In genomic region chr11:109106751-109107150, GRCm38 (mm10) we compare ENCODE assay signal across 16 mouse cellular contexts. TPM values are rescaled to one million over a fixed set of nuclear protein-coding genes. Genes with fewer than 3 reads are reported as not detected.
DNase-seq lines count a peak whose midpoint lies in the region; ATAC-seq and TF ChIP-seq lines count a peak whose summit lies in the region.
"Had no signal": no experiment of that assay in that cellular context is flagged by ENCODE, and none has a peak within 500 bp of the region (broad histone marks: within the 10 kb centered on the region; RNA-seq: fewer than 3 reads in every experiment).

No protein-coding gene starts in this region.

- H3K4me2 ChIP-seq in intestine, embryonic 15.5 days (replicated peaks): no peak overlapping the region
- no peak overlapping the region for H3K4me2 ChIP-seq in intestine, postnatal 0 days (replicated peaks; ENCODE audit: low read depth)
- H3K4me2 ChIP-seq in forebrain, embryonic 11.5 days (ENCODE audit: low read depth, low read length, severe bottlenecking): peak overlapping the region; percentile 8; the same call in 1 of the 2 replicates
- no peak overlapping the region for H3K4me2 ChIP-seq in hindbrain, postnatal 0 days (ENCODE audit: low read depth, low read length)
- peak overlapping the region; percentile 24 for H3K4me2 ChIP-seq in neural tube, embryonic 12.5 days (replicated peaks)
- H3K4me2 ChIP-seq: liver, embryonic 15.5 days had no signal

- peaks cover 6% of the 10 kb centered on the region for H3K4me1 ChIP-seq in intestine, embryonic 15.5 days (replicated peaks)
- no peaks in the 10 kb centered on the region for H3K4me1 ChIP-seq in intestine, postnatal 0 days (replicated peaks; ENCODE audit: control insufficient read depth, insufficient read depth, low read length)
- H3K4me1 ChIP-seq in forebrain, embryonic 11.5 days (replicated peaks; ENCODE audit: control insufficient read depth, insufficient read depth, low read length): peaks cover 15% of the 10 kb centered on the region
- no peaks in the 10 kb centered on the region for H3K4me1 ChIP-seq in hindbrain, postnatal 0 days (ENCODE audit: insufficient read depth, low read length)
- H3K4me1 ChIP-seq in neural tube, embryonic 12.5 days: peaks cover 43% of the 10 kb centered on the region
- H3K4me1 ChIP-seq: liver, embryonic 15.5 days had no signal

- peak; percentile 67 for DNase-seq in forebrain, embryonic 11.5 days (ENCODE audit: low spot score)
- peak; percentile 54 for DNase-seq in hindbrain, postnatal 0 days (ENCODE audit: low spot score)
- no peak for DNase-seq in urinary bladder, postnatal 14 days (ENCODE audit: low spot score)
- no peak for DNase-seq in cerebellum, postnatal 10 days
- DNase-seq in gastrocnemius, adult 8-10 months (ENCODE audit: low spot score in 2 of 2): no peak
- DNase-seq: adrenal gland, adult 2 months; cerebellum, adult 11 months; gastrocnemius, adult 2 months; kidney, adult 8-10 months had no signal

- no peaks in the 10 kb centered on the region for H3K27me3 ChIP-seq in intestine, embryonic 15.5 days (replicated peaks)
- no peaks in the 10 kb centered on the region for H3K27me3 ChIP-seq in intestine, postnatal 0 days (replicated peaks; ENCODE audit: control insufficient read depth, insufficient read depth, low read length)
- H3K27me3 ChIP-seq in forebrain, embryonic 11.5 days (ENCODE audit: control insufficient read depth, insufficient read depth, low read length): no peaks in the 10 kb centered on the region; the same call in 1 of the 2 replicates
- no peaks in the 10 kb centered on the region for H3K27me3 ChIP-seq in hindbrain, postnatal 0 days (ENCODE audit: insufficient read depth, low read length)
- H3K27me3 ChIP-seq in neural tube, embryonic 12.5 days (replicated peaks): no peaks in the 10 kb centered on the region
- H3K27me3 ChIP-seq: liver, embryonic 15.5 days had no signal

- H3K4me3 ChIP-seq in intestine, embryonic 15.5 days (replicated peaks): no peak overlapping the region
- no peak overlapping the region for H3K4me3 ChIP-seq in intestine, postnatal 0 days (ENCODE audit: low read depth, low read length)
- no peak overlapping the region for H3K4me3 ChIP-seq in forebrain, embryonic 11.5 days (ENCODE audit: low read depth, low read length)
- H3K4me3 ChIP-seq in hindbrain, postnatal 0 days (ENCODE audit: low read length): no peak overlapping the region
- no peak overlapping the region for H3K4me3 ChIP-seq in neural tube, embryonic 12.5 days
- H3K4me3 ChIP-seq: gastrocnemius, adult 2 months; liver, embryonic 15.5 days had no signal

- no peak overlapping the region for H3K9ac ChIP-seq in intestine, embryonic 15.5 days
- H3K9ac ChIP-seq in intestine, postnatal 0 days (ENCODE audit: low read depth, low read length): no peak overlapping the region
- H3K9ac ChIP-seq in forebrain, embryonic 11.5 days (ENCODE audit: low read length): no peak overlapping the region
- no peak overlapping the region for H3K9ac ChIP-seq in hindbrain, postnatal 0 days (replicated peaks; ENCODE audit: low read length)
- no peak overlapping the region for H3K9ac ChIP-seq in neural tube, embryonic 12.5 days
- H3K9ac ChIP-seq: liver, embryonic 15.5 days had no signal

- ATAC-seq in intestine, embryonic 15.5 days: peak; percentile 45; the same call in 1 of the 2 replicates
- no peak for ATAC-seq in intestine, postnatal 0 days
- ATAC-seq in forebrain, embryonic 11.5 days (replicated peaks; ENCODE audit: low FRiP score): peak; percentile 71
- peak; percentile 58; the same call in 1 of the 2 replicates for ATAC-seq in hindbrain, postnatal 0 days
- peak; percentile 80 for ATAC-seq in neural tube, embryonic 12.5 days (ENCODE audit: low FRiP score, low read depth)

- WGBS in intestine, embryonic 15.5 days: 17% methylated on average over 8 of the region's 8 CpGs
- WGBS in intestine, postnatal 0 days: 24% methylated on average over 8 of the region's 8 CpGs
- WGBS in forebrain, embryonic 11.5 days: 5% methylated on average over 8 of the region's 8 CpGs
- WGBS in hindbrain, postnatal 0 days: 8% methylated on average over 8 of the region's 8 CpGs
- WGBS in neural tube, embryonic 12.5 days: 3% methylated on average over 8 of the region's 8 CpGs

- H3K27ac ChIP-seq in intestine, embryonic 15.5 days: no peak overlapping the region
- no peak overlapping the region for H3K27ac ChIP-seq in intestine, postnatal 0 days (ENCODE audit: low read depth, low read length)
- H3K27ac ChIP-seq in forebrain, embryonic 11.5 days (ENCODE audit: low read depth, low read length): peak overlapping the region; percentile 14; the same call in 1 of the 2 replicates
- H3K27ac ChIP-seq in hindbrain, postnatal 0 days: peak overlapping the region; percentile 45; the same call in 1 of the 2 replicates
- H3K27ac ChIP-seq in neural tube, embryonic 12.5 days: peak overlapping the region; percentile 64; the same call in 1 of the 2 replicates
- H3K27ac ChIP-seq: gastrocnemius, adult 2 months; liver, embryonic 15.5 days had no signal

- TF ChIP-seq CTCF in intestine, postnatal 0 days (IDR thresholded peaks at IDR 0.05; ENCODE audit: low read depth): no peak
- no peak for TF ChIP-seq CTCF in hindbrain, postnatal 0 days (IDR thresholded peaks at IDR 0.05; ENCODE audit: low read depth)

- no peaks in the 10 kb centered on the region for H3K9me3 ChIP-seq in intestine, embryonic 15.5 days
- H3K9me3 ChIP-seq in intestine, postnatal 0 days (ENCODE audit: control insufficient read depth): no peaks in the 10 kb centered on the region
- no peaks in the 10 kb centered on the region for H3K9me3 ChIP-seq in forebrain, embryonic 11.5 days (ENCODE audit: control insufficient read depth, low read length)
- H3K9me3 ChIP-seq in hindbrain, postnatal 0 days (ENCODE audit: low read length): no peaks in the 10 kb centered on the region
- H3K9me3 ChIP-seq in neural tube, embryonic 12.5 days: no peaks in the 10 kb centered on the region
- H3K9me3 ChIP-seq: liver, embryonic 15.5 days had no signal

- H3K36me3 ChIP-seq in intestine, embryonic 15.5 days: no peaks in the 10 kb centered on the region
- H3K36me3 ChIP-seq in intestine, postnatal 0 days (ENCODE audit: control insufficient read depth, insufficient read depth): no peaks in the 10 kb centered on the region
- H3K36me3 ChIP-seq in forebrain, embryonic 11.5 days (ENCODE audit: control insufficient read depth, insufficient read depth, low read length): no peaks in the 10 kb centered on the region
- H3K36me3 ChIP-seq in hindbrain, postnatal 0 days (ENCODE audit: insufficient read depth, low read length): no peaks in the 10 kb centered on the region
- no peaks in the 10 kb centered on the region for H3K36me3 ChIP-seq in neural tube, embryonic 12.5 days
- H3K36me3 ChIP-seq: liver, embryonic 15.5 days had no signal

RNA-seq across cellular contexts. Expression of gene E030025P04Rik, which starts 37.4 kb away (rescaled TPM):
- not detected in 2 replicates for polyA plus RNA-seq in intestine, embryonic 15.5 days (2015; fragmentation: Nextera tagmentation; extraction: Ambion mirVana)
- polyA plus RNA-seq in intestine, postnatal 0 days (2015; fragmentation: Nextera tagmentation; extraction: Ambion mirVana): not detected in 2 replicates
- polyA plus RNA-seq in forebrain, embryonic 11.5 days (2014; fragmentation: Nextera tagmentation; extraction: Ambion mirVana): not detected in 2 replicates
- not detected in 2 replicates for total RNA-seq in hindbrain, postnatal 0 days (2014; rRNA removed)
- polyA plus RNA-seq in hindbrain, postnatal 0 days (2015; fragmentation: Nextera tagmentation; extraction: Ambion mirVana): not detected in 2 replicates
- polyA plus RNA-seq in neural tube, embryonic 12.5 days (2016; fragmentation: Nextera tagmentation; extraction: Ambion mirVana): not detected in 2 replicates
- total RNA-seq in gastrocnemius, adult 8-10 months (2022): not detected
- total RNA-seq: adrenal gland, adult 2 months; gastrocnemius, adult 2 months had no signal
- polyA plus RNA-seq: adrenal gland, adult 2 months; embryonic facial prominence, embryonic 14.5 days; heart, embryonic 14.5 days; liver, embryonic 15.5 days; stomach, embryonic 16.5 days had no signal

Comparison
In these comparisons a context has a peak if more than half of its experiments do, and no peak if none do; other contexts are left out.
1. H3K27ac ChIP-seq: peak in forebrain, embryonic 11.5 days (single experiment), hindbrain, postnatal 0 days (single experiment) and neural tube, embryonic 12.5 days (single experiment); none in intestine, embryonic 15.5 days (single experiment) and intestine, postnatal 0 days (single experiment).
2. H3K4me2 ChIP-seq: peak in forebrain, embryonic 11.5 days (single experiment) and neural tube, embryonic 12.5 days (single experiment); none in intestine, embryonic 15.5 days (single experiment), intestine, postnatal 0 days (single experiment) and hindbrain, postnatal 0 days (single experiment).
3. DNase-seq: peak in forebrain, embryonic 11.5 days (single experiment) and hindbrain, postnatal 0 days (single experiment); none in urinary bladder, postnatal 14 days (single experiment), cerebellum, postnatal 10 days (0 of 2) and gastrocnemius, adult 8-10 months (0 of 2).